Comparison of ENCODE assay signal across 8 mouse cellular contexts in genomic region chr3:145575340-145575739, GRCm38 (mm10). TPM values are rescaled to one million over a fixed set of nuclear protein-coding genes. Genes with fewer than 3 reads are reported as not detected.
DNase-seq lines count a peak whose midpoint lies in the region; ATAC-seq and TF ChIP-seq lines count a peak whose summit lies in the region.

No protein-coding gene starts in this region.

- ATAC-seq in heart, embryonic 16.5 days (replicated peaks; ENCODE audit: extremely low read depth, insufficient read depth, low FRiP score): no peak
- no peak for ATAC-seq in embryonic facial prominence, embryonic 14.5 days (ENCODE audit: low read depth)
- peak; percentile 18 for ATAC-seq in intestine, embryonic 16.5 days
- no peak; the same call in 1 of the 2 replicates for ATAC-seq in midbrain, postnatal 0 days (ENCODE audit: low FRiP score)

- WGBS in heart, embryonic 16.5 days: 78% methylated on average over 7 of the region's 7 CpGs
- WGBS in heart, adult 2 months: 80% methylated on average over 7 of the region's 7 CpGs
- WGBS in embryonic facial prominence, embryonic 14.5 days: 78% methylated on average over 7 of the region's 7 CpGs
- 83% methylated on average over 7 of the region's 7 CpGs for WGBS in intestine, embryonic 16.5 days
- 82% methylated on average over 7 of the region's 7 CpGs for WGBS in midbrain, postnatal 0 days

- intact Hi-C loops in heart, adult 2 months (cut with DNase I): loop anchor here (5.0 kb wide), 1 partner anchor 347 kb away; the partner anchor contains the start of gene Bcl10

- H3K4me2 ChIP-seq in heart, embryonic 16.5 days (ENCODE audit: low read depth, low read length): peak overlapping the region; percentile 90; the same call in 1 of the 2 replicates
- peak overlapping the region; percentile 71; the same call in 1 of the 2 replicates for H3K4me2 ChIP-seq in embryonic facial prominence, embryonic 14.5 days (ENCODE audit: low read depth, low read length)
- no peak overlapping the region for H3K4me2 ChIP-seq in intestine, embryonic 16.5 days (ENCODE audit: low read depth, low read length)
- H3K4me2 ChIP-seq in midbrain, postnatal 0 days (ENCODE audit: low read depth, low read length, poor library complexity, severe bottlenecking): peak overlapping the region; percentile 80; the same call in 1 of the 2 replicates

- H3K36me3 ChIP-seq in heart, embryonic 16.5 days (ENCODE audit: control insufficient read depth, insufficient read depth): peaks cover 15% of the 10 kb centered on the region
- H3K36me3 ChIP-seq in heart, adult 2 months (ENCODE audit: control insufficient read depth, insufficient read depth, low read length): no peaks in the 10 kb centered on the region
- H3K36me3 ChIP-seq in embryonic facial prominence, embryonic 14.5 days (ENCODE audit: control insufficient read depth, insufficient read depth, low read length): peaks cover 27% of the 10 kb centered on the region
- H3K36me3 ChIP-seq in intestine, embryonic 16.5 days (ENCODE audit: control insufficient read depth, insufficient read depth, low read length): 0 out of 2 replicates have a peak, but pooled peaks cover 7% of the 10 kb centered on the region
- peaks cover 12% of the 10 kb centered on the region for H3K36me3 ChIP-seq in midbrain, postnatal 0 days (ENCODE audit: insufficient read depth, low read length)

- H3K79me2 ChIP-seq in heart, adult 2 months (replicated peaks; ENCODE audit: control insufficient read depth, insufficient read depth, low read length): no peaks in the 10 kb centered on the region

- TF ChIP-seq CTCF in heart, adult 2 months (IDR thresholded peaks at IDR 0.05): no peak
- no peak for TF ChIP-seq CTCF in midbrain, postnatal 0 days (IDR thresholded peaks at IDR 0.05)

- H3K27me3 ChIP-seq in heart, embryonic 16.5 days (ENCODE audit: control insufficient read depth, insufficient read depth, low read length): no peaks in the 10 kb centered on the region
- no peaks in the 10 kb centered on the region for H3K27me3 ChIP-seq in heart, adult 2 months (ENCODE audit: control insufficient read depth, insufficient read depth, low read length)
- H3K27me3 ChIP-seq in embryonic facial prominence, embryonic 14.5 days (replicated peaks; ENCODE audit: control insufficient read depth, insufficient read depth, low read length): no peaks in the 10 kb centered on the region
- no peaks in the 10 kb centered on the region for H3K27me3 ChIP-seq in intestine, embryonic 16.5 days (replicated peaks; ENCODE audit: control insufficient read depth, insufficient read depth, low read length)
- H3K27me3 ChIP-seq in midbrain, postnatal 0 days (ENCODE audit: insufficient read depth, low read length): no peaks in the 10 kb centered on the region

- no peak for TF ChIP-seq POLR2A in heart, adult 2 months (IDR thresholded peaks at IDR 0.05; ENCODE audit: insufficient read depth, low read depth, low read length)

- H3K9ac ChIP-seq in heart, embryonic 16.5 days (ENCODE audit: low read length): no peak overlapping the region
- H3K9ac ChIP-seq in heart, adult 2 months (ENCODE audit: low read depth, low read length): no peak overlapping the region
- H3K9ac ChIP-seq in embryonic facial prominence, embryonic 14.5 days (ENCODE audit: low read depth, low read length): no peak overlapping the region
- no peak overlapping the region for H3K9ac ChIP-seq in intestine, embryonic 16.5 days (ENCODE audit: low read depth, low read length)
- H3K9ac ChIP-seq in midbrain, postnatal 0 days (replicated peaks; ENCODE audit: low read length, poor library complexity, severe bottlenecking): no peak overlapping the region

- DNase-seq in heart, adult 2 months: no peak
- no peak for DNase-seq in embryonic facial prominence, embryonic 14.5 days (ENCODE audit: low spot score)
- no peak for DNase-seq in midbrain, postnatal 0 days (ENCODE audit: low spot score)
- DNase-seq in ovary, postnatal 36 days (ENCODE audit: low spot score): no peak
- no peak for DNase-seq in urinary bladder, postnatal 4 days (ENCODE audit: low spot score in 2 of 2)
- DNase-seq in spleen, postnatal 14 days (ENCODE audit: low spot score in 2 of 2): no peak

- H3K4me1 ChIP-seq in heart, embryonic 16.5 days (ENCODE audit: control insufficient read depth, insufficient read depth, low read length): peaks cover 12% of the 10 kb centered on the region
- peaks cover 2% of the 10 kb centered on the region for H3K4me1 ChIP-seq in heart, adult 2 months (ENCODE audit: control insufficient read depth, insufficient read depth, low read length)
- H3K4me1 ChIP-seq in embryonic facial prominence, embryonic 14.5 days (ENCODE audit: control insufficient read depth, insufficient read depth, low read length): peaks cover 9% of the 10 kb centered on the region; the same call in 1 of the 2 replicates
- H3K4me1 ChIP-seq in intestine, embryonic 16.5 days (ENCODE audit: control insufficient read depth, insufficient read depth, low read length): peaks cover 12% of the 10 kb centered on the region
- peaks cover 8% of the 10 kb centered on the region; the same call in 1 of the 2 replicates for H3K4me1 ChIP-seq in midbrain, postnatal 0 days (ENCODE audit: insufficient read depth, low read length)

- peak overlapping the region; percentile 70; the same call in 1 of the 2 replicates for H3K4me3 ChIP-seq in heart, embryonic 16.5 days (ENCODE audit: low read length)
- H3K4me3 ChIP-seq in heart, adult 2 months: no peak overlapping the region
- no peak overlapping the region for H3K4me3 ChIP-seq in embryonic facial prominence, embryonic 14.5 days (ENCODE audit: low read depth, low read length)
- H3K4me3 ChIP-seq in intestine, embryonic 16.5 days (ENCODE audit: low read length): no peak overlapping the region
- H3K4me3 ChIP-seq in midbrain, postnatal 0 days (ENCODE audit: low read depth, low read length): no peak overlapping the region

- no peak for TF ChIP-seq EP300 in heart, adult 2 months (IDR thresholded peaks at IDR 0.05; ENCODE audit: insufficient read depth, low read depth, low read length)

- H3K27ac ChIP-seq in heart, embryonic 16.5 days (ENCODE audit: low read length): no peak overlapping the region
- H3K27ac ChIP-seq in heart, adult 2 months: no peak overlapping the region
- no peak overlapping the region for H3K27ac ChIP-seq in embryonic facial prominence, embryonic 14.5 days (replicated peaks; ENCODE audit: low read depth, low read length)
- no peak overlapping the region for H3K27ac ChIP-seq in intestine, embryonic 16.5 days (ENCODE audit: low read length)
- H3K27ac ChIP-seq in midbrain, postnatal 0 days (ENCODE audit: low read depth, low read length): no peak overlapping the region

- no peaks in the 10 kb centered on the region for H3K9me3 ChIP-seq in heart, embryonic 16.5 days (replicated peaks; ENCODE audit: control insufficient read depth, low read length)
- no peaks in the 10 kb centered on the region for H3K9me3 ChIP-seq in embryonic facial prominence, embryonic 14.5 days (ENCODE audit: control insufficient read depth, low read length)
- no peaks in the 10 kb centered on the region for H3K9me3 ChIP-seq in intestine, embryonic 16.5 days (ENCODE audit: control insufficient read depth, low read length)
- H3K9me3 ChIP-seq in midbrain, postnatal 0 days (ENCODE audit: low read length): no peaks in the 10 kb centered on the region

RNA-seq across cellular contexts. Expression of gene Znhit6, which starts 0.7 kb away (rescaled TPM):
- 19.3 and 25.4 TPM in 2 replicates for polyA plus RNA-seq in heart, embryonic 16.5 days (2015; fragmentation: Nextera tagmentation; extraction: Ambion mirVana)
- total RNA-seq in heart, adult 2 months (2021): 10 to 100 TPM; 10.3 to 10.4 TPM
- 4.0 and 5.4 TPM in 2 replicates for polyA plus RNA-seq in heart, adult 2 months (2012; rRNA removed)
- 27.9 and 32.5 TPM in 2 replicates for polyA plus RNA-seq in embryonic facial prominence, embryonic 14.5 days (2014; fragmentation: Nextera tagmentation; extraction: Ambion mirVana)
- polyA plus RNA-seq in intestine, embryonic 16.5 days (2015; fragmentation: Nextera tagmentation; extraction: Ambion mirVana): 23.5 and 28.4 TPM in 2 replicates
- total RNA-seq in midbrain, postnatal 0 days (2014; rRNA removed): 8.1 and 12.0 TPM in 2 replicates
- polyA plus RNA-seq in midbrain, postnatal 0 days (2015; fragmentation: Nextera tagmentation; extraction: Ambion mirVana): 34.6 and 36.6 TPM in 2 replicates
